In the genomic region with DNA sequence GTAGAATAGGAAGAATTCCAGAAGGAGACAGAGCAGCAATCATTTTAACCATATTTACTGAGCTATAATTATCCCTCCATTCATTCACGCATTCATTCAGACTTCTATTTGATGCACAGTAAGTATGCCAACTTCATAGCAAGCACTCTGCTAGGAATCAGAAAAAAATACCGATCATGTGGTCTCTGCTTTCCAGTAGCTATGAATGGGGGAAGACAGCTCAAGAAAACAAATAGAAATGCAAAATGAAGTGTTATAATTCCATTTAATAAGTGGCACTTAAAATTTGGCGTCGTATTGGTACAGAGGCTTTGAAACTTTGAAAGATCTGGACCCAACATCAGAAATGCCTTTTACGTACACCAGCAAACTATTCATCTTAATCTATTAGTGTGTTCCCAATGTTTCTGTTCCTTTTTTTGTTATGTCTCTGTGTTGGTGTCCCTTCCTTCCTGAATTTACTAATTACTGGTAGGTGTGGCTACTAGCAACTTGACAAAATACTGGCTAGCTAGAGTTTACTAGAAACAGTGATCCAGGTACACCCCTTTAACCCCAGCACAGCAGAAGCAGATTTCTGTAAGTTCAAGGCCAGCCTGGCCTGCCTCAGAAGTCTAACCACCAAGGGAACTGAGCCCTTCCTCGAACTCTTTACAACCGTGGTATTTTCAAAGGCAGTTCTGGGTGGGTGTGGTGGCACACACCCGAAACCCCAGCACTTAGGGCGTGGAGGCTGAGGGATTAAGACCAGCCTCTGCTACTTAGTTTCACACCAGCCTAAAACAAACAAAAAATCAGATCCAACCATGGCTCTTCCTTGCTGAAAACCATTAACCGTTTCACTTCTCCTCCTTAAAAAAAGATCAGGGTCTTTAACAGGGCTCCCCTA, we compare ENCODE assay signal across 8 mouse cellular contexts. TPM values are rescaled to one million over a fixed set of nuclear protein-coding genes. Genes with fewer than 3 reads are reported as not detected.
DNase-seq lines count a peak whose midpoint lies in the region; ATAC-seq and TF ChIP-seq lines count a peak whose summit lies in the region.

No protein-coding gene starts in this region.

- H3K27ac ChIP-seq in heart, postnatal 0 days (ENCODE audit: low read depth), result no peak overlapping the region
- no peak overlapping the region for H3K27ac ChIP-seq in embryonic facial prominence, embryonic 11.5 days (replicated peaks; ENCODE audit: low read depth, low read length)
- H3K27ac ChIP-seq in intestine, embryonic 15.5 days, result no peak overlapping the region
- H3K27ac ChIP-seq in midbrain, embryonic 16.5 days (ENCODE audit: low read length), result no peak overlapping the region

- no peak for ATAC-seq in heart, postnatal 0 days (ENCODE audit: insufficient read depth, low read depth)
- no peak for ATAC-seq in embryonic facial prominence, embryonic 11.5 days (replicated peaks; ENCODE audit: insufficient number of reproducible peaks, low FRiP score, low TSS enrichment, low read depth)
- no peak for ATAC-seq in intestine, embryonic 15.5 days
- peak; percentile 16 for ATAC-seq in midbrain, embryonic 16.5 days

- no peak for TF ChIP-seq EP300 in heart, postnatal 0 days (IDR thresholded peaks at IDR 0.05; ENCODE audit: low read depth)

- H3K4me3 ChIP-seq in heart, postnatal 0 days (ENCODE audit: low read depth, low read length), result peak overlapping the region; percentile 95
- H3K4me3 ChIP-seq in embryonic facial prominence, embryonic 11.5 days (ENCODE audit: low read depth, low read length), result no peak overlapping the region
- H3K4me3 ChIP-seq in intestine, embryonic 15.5 days (replicated peaks), result peak overlapping the region; percentile 90; the same call in 1 of the 2 replicates
- peak overlapping the region; percentile 74 for H3K4me3 ChIP-seq in midbrain, embryonic 16.5 days (ENCODE audit: low read depth, low read length)

- DNase-seq in heart, postnatal 0 days (ENCODE audit: low spot score), result no peak
- no peak for DNase-seq in heart, adult 11 months
- no peak for DNase-seq in embryonic facial prominence, embryonic 11.5 days (ENCODE audit: low spot score)
- DNase-seq in embryo, embryonic 10.5 days (ENCODE audit: low spot score), result no peak
- DNase-seq in spleen, postnatal 4 days (ENCODE audit: low spot score in 2 of 2), result no peak
- DNase-seq in frontal cortex, postnatal 14 days (ENCODE audit: low spot score in 2 of 2), result no peak

- TF ChIP-seq CTCF in heart, postnatal 0 days (IDR thresholded peaks at IDR 0.05; ENCODE audit: low read depth), result no peak

- H3K36me3 ChIP-seq in heart, postnatal 0 days (replicated peaks; ENCODE audit: control insufficient read depth, insufficient read depth, low read length), result no peaks in the 10 kb centered on the region
- H3K36me3 ChIP-seq in embryonic facial prominence, embryonic 11.5 days (replicated peaks; ENCODE audit: control insufficient read depth, insufficient read depth, low read depth, low read length), result no peaks in the 10 kb centered on the region
- no peaks in the 10 kb centered on the region for H3K36me3 ChIP-seq in intestine, embryonic 15.5 days
- no peaks in the 10 kb centered on the region for H3K36me3 ChIP-seq in midbrain, embryonic 16.5 days (ENCODE audit: control insufficient read depth, insufficient read depth, low read length)

- H3K9ac ChIP-seq in heart, postnatal 0 days (replicated peaks; ENCODE audit: low read depth, low read length), result no peak overlapping the region
- no peak overlapping the region; the same call in 1 of the 2 replicates for H3K9ac ChIP-seq in embryonic facial prominence, embryonic 11.5 days (replicated peaks; ENCODE audit: low read length)
- no peak overlapping the region for H3K9ac ChIP-seq in intestine, embryonic 15.5 days
- peak overlapping the region; percentile 44; the same call in 1 of the 2 replicates for H3K9ac ChIP-seq in midbrain, embryonic 16.5 days (ENCODE audit: low read depth, low read length)

- no peaks in the 10 kb centered on the region for H3K9me3 ChIP-seq in heart, postnatal 0 days (replicated peaks; ENCODE audit: control insufficient read depth, low read length)
- H3K9me3 ChIP-seq in embryonic facial prominence, embryonic 11.5 days (replicated peaks; ENCODE audit: control insufficient read depth, low read length), result no peaks in the 10 kb centered on the region
- H3K9me3 ChIP-seq in intestine, embryonic 15.5 days, result no peaks in the 10 kb centered on the region
- H3K9me3 ChIP-seq in midbrain, embryonic 16.5 days (replicated peaks; ENCODE audit: control insufficient read depth, low read length, poor library complexity, severe bottlenecking), result no peaks in the 10 kb centered on the region

- peaks cover 14% of the 10 kb centered on the region for H3K4me1 ChIP-seq in heart, postnatal 0 days (ENCODE audit: control insufficient read depth, insufficient read depth)
- H3K4me1 ChIP-seq in embryonic facial prominence, embryonic 11.5 days (ENCODE audit: control insufficient read depth, insufficient read depth, low read length), result peaks cover 4% of the 10 kb centered on the region
- peaks cover 31% of the 10 kb centered on the region for H3K4me1 ChIP-seq in intestine, embryonic 15.5 days (replicated peaks)
- H3K4me1 ChIP-seq in midbrain, embryonic 16.5 days (ENCODE audit: control insufficient read depth, insufficient read depth, low read length), result peaks cover 37% of the 10 kb centered on the region

- H3K4me2 ChIP-seq in heart, postnatal 0 days (ENCODE audit: low read depth, low read length), result peak overlapping the region; percentile 98
- peak overlapping the region; percentile 26; the same call in 1 of the 2 replicates for H3K4me2 ChIP-seq in embryonic facial prominence, embryonic 11.5 days (ENCODE audit: low read depth, low read length)
- peak overlapping the region; percentile 77 for H3K4me2 ChIP-seq in intestine, embryonic 15.5 days (replicated peaks)
- peak overlapping the region; percentile 57 for H3K4me2 ChIP-seq in midbrain, embryonic 16.5 days (ENCODE audit: low read length)

- H3K27me3 ChIP-seq in heart, postnatal 0 days (ENCODE audit: control insufficient read depth, insufficient read depth, low read length), result peaks cover 27% of the 10 kb centered on the region
- H3K27me3 ChIP-seq in embryonic facial prominence, embryonic 11.5 days (ENCODE audit: control insufficient read depth, insufficient read depth, low read length), result peaks cover 12% of the 10 kb centered on the region
- peaks cover 12% of the 10 kb centered on the region; the same call in 1 of the 2 replicates for H3K27me3 ChIP-seq in intestine, embryonic 15.5 days (replicated peaks)
- peaks cover 12% of the 10 kb centered on the region; the same call in 1 of the 2 replicates for H3K27me3 ChIP-seq in midbrain, embryonic 16.5 days (ENCODE audit: control insufficient read depth, insufficient read depth, low read depth, low read length)

- 74% methylated on average over 10 of the region's 10 CpGs for WGBS in heart, postnatal 0 days
- 77% methylated on average over 10 of the region's 10 CpGs for WGBS in embryonic facial prominence, embryonic 11.5 days
- 62% methylated on average over 10 of the region's 10 CpGs for WGBS in intestine, embryonic 15.5 days
- 80% methylated on average over 10 of the region's 10 CpGs for WGBS in midbrain, embryonic 16.5 days

RNA-seq across cellular contexts. Expression of gene Racgap1, which starts 0.8 kb away (rescaled TPM):
- 59.2 and 124 TPM in 2 replicates for total RNA-seq in heart, postnatal 0 days (2014; rRNA removed; ENCODE audit: low replicate concordance)
- 34.5 and 36.8 TPM in 2 replicates for polyA plus RNA-seq in heart, postnatal 0 days (2015; fragmentation: Nextera tagmentation; extraction: Ambion mirVana)
- polyA plus RNA-seq in embryonic facial prominence, embryonic 11.5 days (2014; fragmentation: Nextera tagmentation; extraction: Ambion mirVana), result 147 and 152 TPM in 2 replicates
- polyA plus RNA-seq in intestine, embryonic 15.5 days (2015; fragmentation: Nextera tagmentation; extraction: Ambion mirVana), result 108 and 120 TPM in 2 replicates
- polyA plus RNA-seq in midbrain, embryonic 16.5 days (2015; fragmentation: Nextera tagmentation; extraction: Ambion mirVana), result 39.0 and 48.9 TPM in 2 replicates

RNA-seq across cellular contexts. Expression of gene Asic1, which starts 17.9 kb away (rescaled TPM):
- total RNA-seq in heart, postnatal 0 days (2014; rRNA removed; ENCODE audit: low replicate concordance), result 0.11 and 0.93 TPM in 2 replicates
- polyA plus RNA-seq in heart, postnatal 0 days (2015; fragmentation: Nextera tagmentation; extraction: Ambion mirVana), result 1.1 and 1.3 TPM in 2 replicates
- 2.6 and 4.1 TPM in 2 replicates for polyA plus RNA-seq in embryonic facial prominence, embryonic 11.5 days (2014; fragmentation: Nextera tagmentation; extraction: Ambion mirVana)
- 2.2 and 2.4 TPM in 2 replicates for polyA plus RNA-seq in intestine, embryonic 15.5 days (2015; fragmentation: Nextera tagmentation; extraction: Ambion mirVana)
- polyA plus RNA-seq in midbrain, embryonic 16.5 days (2015; fragmentation: Nextera tagmentation; extraction: Ambion mirVana), result 47.9 and 53.9 TPM in 2 replicates

RNA-seq across cellular contexts. Expression of gene Smarcd1, which starts 49.7 kb away (rescaled TPM):
- total RNA-seq in heart, postnatal 0 days (2014; rRNA removed; ENCODE audit: low replicate concordance), result 28.4 and 35.7 TPM in 2 replicates
- polyA plus RNA-seq in heart, postnatal 0 days (2015; fragmentation: Nextera tagmentation; extraction: Ambion mirVana), result 16.8 and 20.0 TPM in 2 replicates
- polyA plus RNA-seq in embryonic facial prominence, embryonic 11.5 days (2014; fragmentation: Nextera tagmentation; extraction: Ambion mirVana), result 66.8 and 81.1 TPM in 2 replicates
- polyA plus RNA-seq in intestine, embryonic 15.5 days (2015; fragmentation: Nextera tagmentation; extraction: Ambion mirVana), result 23.5 and 34.0 TPM in 2 replicates
- polyA plus RNA-seq in midbrain, embryonic 16.5 days (2015; fragmentation: Nextera tagmentation; extraction: Ambion mirVana), result 86.0 and 110 TPM in 2 replicates

RNA-seq across cellular contexts. Expression of gene Aqp6, which starts 51.0 kb away (rescaled TPM):
- not detected in 2 replicates for total RNA-seq in heart, postnatal 0 days (2014; rRNA removed; ENCODE audit: low replicate concordance)
- polyA plus RNA-seq in heart, postnatal 0 days (2015; fragmentation: Nextera tagmentation; extraction: Ambion mirVana), result not detected in 2 replicates
- 0.26 TPM in 1 of 2 replicates, not detected in the other for polyA plus RNA-seq in embryonic facial prominence, embryonic 11.5 days (2014; fragmentation: Nextera tagmentation; extraction: Ambion mirVana)
- not detected in 2 replicates for polyA plus RNA-seq in intestine, embryonic 15.5 days (2015; fragmentation: Nextera tagmentation; extraction: Ambion mirVana)
- 0.15 and 0.28 TPM in 2 replicates for polyA plus RNA-seq in midbrain, embryonic 16.5 days (2015; fragmentation: Nextera tagmentation; extraction: Ambion mirVana)

RNA-seq across cellular contexts. Expression of gene Gm17349, which starts 53.1 kb away (rescaled TPM):
- total RNA-seq in heart, postnatal 0 days (2014; rRNA removed; ENCODE audit: low replicate concordance), result not detected in 2 replicates
- polyA plus RNA-seq in heart, postnatal 0 days (2015; fragmentation: Nextera tagmentation; extraction: Ambion mirVana), result not detected in 2 replicates
- not detected in 2 replicates for polyA plus RNA-seq in embryonic facial prominence, embryonic 11.5 days (2014; fragmentation: Nextera tagmentation; extraction: Ambion mirVana)
- polyA plus RNA-seq in intestine, embryonic 15.5 days (2015; fragmentation: Nextera tagmentation; extraction: Ambion mirVana), result not detected in 2 replicates
- polyA plus RNA-seq in midbrain, embryonic 16.5 days (2015; fragmentation: Nextera tagmentation; extraction: Ambion mirVana), result not detected in 2 replicates

Comparison
In these comparisons a context has a peak if more than half of its experiments do, and no peak if none do; other contexts are left out.
1. H3K4me2 ChIP-seq: peak in every context shown above with its lines; median percentile 98 in heart, postnatal 0 days; 77 in intestine, embryonic 15.5 days; 57 in midbrain, embryonic 16.5 days; 26 in embryonic facial prominence, embryonic 11.5 days.